Mouse (Mus musculus) lung, postnatal 0 days (tissue): ENCODE measurements at regions not wholly inside any gene's neighbourhood (a gene's known extent, or its start where the extent isn't known, plus 50 kb on each side); places are given as distances from the start of the nearest gene placed in this dataset.

Source experiments
- CTCF ChIP-seq: IDR thresholded peaks from 2 replicates; pipeline ENCODE4 v1.5.1; 2016; ENCODE audit warnings: antibody characterized with exemption, mild to moderate bottlenecking
- EP300 ChIP-seq: IDR thresholded peaks from 2 replicates; pipeline ENCODE4 v1.6.1; 2016; ENCODE audit warnings: antibody characterized with exemption, mild to moderate bottlenecking, control low read depth

- TF ChIP-seq CTCF, result no peak
- no peak for TF ChIP-seq EP300
Measured at GRCm38 (mm10) chr15:61654846-61655245, 732.0 kb upstream of the A1bg start.
